Mouse (Mus musculus) olfactory bulb, adult 2 months (tissue): ENCODE results near the gene Gm47841.

Source experiments
- CTCF ChIP-seq: fragments of 200-500 bp; IDR thresholded peaks from 2 replicates; pipeline ENCODE4 v1.5.1; 2012; ENCODE audit warnings: low read depth, mild to moderate bottlenecking, low read length, moderate library complexity; ENCODE audit not compliant: insufficient read depth
- POLR2A ChIP-seq: fragments of 200-500 bp; IDR thresholded peaks from 2 replicates; pipeline ENCODE4 v1.6.1; 2012; ENCODE audit warnings: mild to moderate bottlenecking, low read depth, low read length, moderate library complexity; ENCODE audit not compliant: insufficient read depth

GRCm38 (mm10) chr15:101041966-101042365, 5.2 kb downstream of the Gm47841 start:
- TF ChIP-seq CTCF (no peak), POLR2A (no peak)
